Mouse (Mus musculus): Measurements from ENCODE around the gene Dcun1d3.

DNA sequence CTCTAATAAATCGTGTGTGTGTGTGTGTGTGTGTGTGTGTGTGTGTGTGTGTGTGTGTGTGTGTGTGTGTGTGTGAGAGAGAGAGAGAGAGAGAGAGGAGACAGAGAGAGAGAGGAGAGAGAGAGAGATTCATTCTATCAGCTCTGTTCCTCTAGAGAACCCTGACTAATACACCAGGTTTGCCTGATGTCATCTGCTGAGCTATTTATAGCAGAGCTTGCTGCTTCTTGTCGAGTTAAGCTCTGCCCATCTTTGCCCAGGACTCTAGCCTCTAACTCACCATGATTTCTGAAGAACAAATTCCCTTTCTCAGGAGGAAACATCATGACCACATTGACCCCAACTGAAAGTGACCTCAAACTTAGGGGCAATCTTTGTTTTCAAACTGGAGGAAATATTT lies 24.4 kb upstream of the Dcun1d3 start:
- no peak for TF ChIP-seq CTCF (IDR thresholded peaks at IDR 0.05; ENCODE audit: borderline replicate concordance, insufficient read depth, low read length)
- no peak for TF ChIP-seq POLR2A (IDR thresholded peaks at IDR 0.05; ENCODE audit: low read depth, low read length)
